Mouse (Mus musculus): ENCODE measurements around the gene Zfyve26. TPM values are rescaled to one million over a fixed set of nuclear protein-coding genes. Genes with fewer than 3 reads are reported as not detected.

Zfyve26 gene
- total RNA-seq (2014; rRNA removed): 17.6 and 27.9 TPM in 2 replicates
- 15.4 and 20.5 TPM in 2 replicates for polyA plus RNA-seq (2012; rRNA removed)

DNA sequence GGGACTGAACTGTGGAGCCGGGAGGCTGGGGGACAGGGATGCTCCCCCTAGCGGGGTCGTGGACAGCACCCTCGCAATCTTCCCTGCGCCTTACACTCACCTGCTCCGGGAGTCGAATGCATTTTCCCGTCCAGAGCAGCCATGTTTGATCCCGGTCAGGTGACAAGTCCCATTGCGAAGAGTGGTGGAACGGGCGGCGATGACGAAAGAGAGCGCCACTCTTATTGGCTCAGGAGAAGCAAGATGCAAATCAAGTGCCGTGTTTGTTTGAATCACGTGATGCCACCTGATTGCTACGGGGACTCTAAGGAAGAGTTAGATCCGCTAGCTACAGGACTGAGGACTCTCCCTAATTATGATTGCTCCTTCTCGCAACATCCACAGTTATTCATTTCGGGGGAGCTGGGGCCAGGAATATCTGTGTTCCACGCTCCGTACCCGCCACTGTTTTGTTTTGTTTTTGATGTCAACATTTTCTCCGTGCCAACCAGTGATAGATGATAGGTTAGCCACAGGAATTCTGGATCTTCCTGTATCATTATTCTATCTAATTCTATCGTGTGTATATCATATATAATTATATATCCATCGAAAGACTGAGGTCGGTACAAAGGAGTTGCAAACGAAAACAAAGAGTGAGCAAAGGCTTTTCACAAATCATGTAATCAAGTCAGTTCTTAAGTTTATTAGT, at the start of gene Zfyve26:
TSS of gene Zfyve26 (minus strand) at position 179 of the 691 bp plus-strand sequence.
- TF ChIP-seq CTCF (IDR thresholded peaks at IDR 0.05; ENCODE audit: low read depth, low read length): peak; percentile 24; the same call in 1 of the 2 replicates
- peak; percentile 81 for TF ChIP-seq POLR2A (IDR thresholded peaks at IDR 0.05; ENCODE audit: extremely low read depth, insufficient read depth, low read length)
- peak; percentile 98 for DNase-seq (ENCODE audit: extremely low read depth, low read depth, low spot score)
- under 1% methylated on average over 29 of the region's 29 CpGs for WGBS

GRCm38 (mm10) chr12:79341291-79341845, 45.3 kb upstream of the Zfyve26 start:
- Histone ChIP-seq H3K9ac (ENCODE audit: low read depth, low read length) (no peak overlapping the region), H3K4me3 (ENCODE audit: insufficient read depth, low read depth, low read length) (no peak overlapping the region), H3K4me1 (ENCODE audit: control insufficient read depth, insufficient read depth, low read length) (no peaks in the 10 kb centered on the region), H3K36me3 (ENCODE audit: control insufficient read depth, insufficient read depth, low read length) (no peaks in the 10 kb centered on the region), H3K79me2 (ENCODE audit: control insufficient read depth, insufficient read depth, low read length) (no peaks in the 10 kb centered on the region), H3K27ac (replicated peaks; ENCODE audit: insufficient read depth, low read depth, low read length) (no peak overlapping the region), H3K27me3 (ENCODE audit: control insufficient read depth, insufficient read depth, low read length) (no peaks in the 10 kb centered on the region)
- WGBS: 90% methylated on average over 6 of the region's 6 CpGs
- TF ChIP-seq POLR2A (IDR thresholded peaks at IDR 0.05; ENCODE audit: extremely low read depth, insufficient read depth, low read length): no peak
- TF ChIP-seq CTCF (IDR thresholded peaks at IDR 0.05; ENCODE audit: low read depth, low read length): no peak
- no peak for DNase-seq (ENCODE audit: extremely low read depth, low read depth, low spot score)

More for the DNA sequence above, at the start of gene Zfyve26:
- H3K27me3 ChIP-seq (ENCODE audit: control insufficient read depth, insufficient read depth, low read length): no peaks in the 10 kb centered on the region
- H3K4me3 ChIP-seq (ENCODE audit: insufficient read depth, low read depth, low read length): peak within 1 kb of the TSS; percentile 81
- peaks cover 17% of the 10 kb centered on the region for H3K4me1 ChIP-seq (ENCODE audit: control insufficient read depth, insufficient read depth, low read length)
- peak within 1 kb of the TSS; percentile 68 for H3K9ac ChIP-seq (ENCODE audit: low read depth, low read length)
- no peaks in the 10 kb centered on the region; the same call in 1 of the 2 replicates for H3K79me2 ChIP-seq (ENCODE audit: control insufficient read depth, insufficient read depth, low read length)
- H3K27ac ChIP-seq (replicated peaks; ENCODE audit: insufficient read depth, low read depth, low read length): peak within 1 kb of the TSS; percentile 47
- H3K36me3 ChIP-seq (ENCODE audit: control insufficient read depth, insufficient read depth, low read length): peaks cover 7% of the 10 kb centered on the region

DNA sequence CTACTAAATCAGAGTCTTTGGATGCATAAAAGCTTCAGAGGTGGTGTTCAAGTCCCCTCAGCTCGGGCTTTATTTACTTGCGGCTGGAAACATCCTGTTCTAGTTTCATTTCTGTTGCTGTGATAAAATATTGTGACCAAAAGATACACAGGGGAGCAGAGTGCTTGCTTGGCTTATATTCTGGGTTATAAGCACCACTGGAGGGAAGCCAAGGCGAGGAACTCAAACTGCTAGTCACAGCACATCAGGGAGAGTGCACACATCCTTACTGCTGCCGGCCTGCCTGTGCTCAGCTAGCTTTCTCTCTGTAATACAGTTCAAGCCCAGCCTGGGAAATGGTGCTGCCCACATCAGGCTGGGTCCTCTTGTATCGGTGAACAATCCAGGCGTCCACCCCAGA, 44.4 kb upstream of the Zfyve26 start:
- WGBS: 72% methylated on average over 6 of the region's 6 CpGs
- peak; percentile 40 for DNase-seq (ENCODE audit: extremely low read depth, low read depth, low spot score)
- Histone ChIP-seq H3K4me3 (ENCODE audit: insufficient read depth, low read depth, low read length) (no peak overlapping the region), H3K9ac (ENCODE audit: low read depth, low read length) (no peak overlapping the region), H3K4me1 (ENCODE audit: control insufficient read depth, insufficient read depth, low read length) (no peaks in the 10 kb centered on the region), H3K27me3 (ENCODE audit: control insufficient read depth, insufficient read depth, low read length) (no peaks in the 10 kb centered on the region), H3K36me3 (ENCODE audit: control insufficient read depth, insufficient read depth, low read length) (no peaks in the 10 kb centered on the region), H3K27ac (replicated peaks; ENCODE audit: insufficient read depth, low read depth, low read length) (no peak overlapping the region; the same call in 1 of the 2 replicates), H3K79me2 (ENCODE audit: control insufficient read depth, insufficient read depth, low read length) (no peaks in the 10 kb centered on the region)
- TF ChIP-seq POLR2A (IDR thresholded peaks at IDR 0.05; ENCODE audit: extremely low read depth, insufficient read depth, low read length): no peak
- no peak for TF ChIP-seq CTCF (IDR thresholded peaks at IDR 0.05; ENCODE audit: low read depth, low read length)

GRCm38 (mm10) chr12:79338791-79339190, 42.7 kb upstream of the Zfyve26 start:
- TF ChIP-seq POLR2A (IDR thresholded peaks at IDR 0.05; ENCODE audit: extremely low read depth, insufficient read depth, low read length) (no peak), CTCF (IDR thresholded peaks at IDR 0.05; ENCODE audit: low read depth, low read length) (no peak)
- H3K27me3 ChIP-seq (ENCODE audit: control insufficient read depth, insufficient read depth, low read length): no peaks in the 10 kb centered on the region
- H3K27ac ChIP-seq (replicated peaks; ENCODE audit: insufficient read depth, low read depth, low read length): no peak overlapping the region
- H3K4me1 ChIP-seq (ENCODE audit: control insufficient read depth, insufficient read depth, low read length): no peaks in the 10 kb centered on the region
- no peak overlapping the region for H3K9ac ChIP-seq (ENCODE audit: low read depth, low read length)
- no peak for DNase-seq (ENCODE audit: extremely low read depth, low read depth, low spot score)
- no peaks in the 10 kb centered on the region for H3K36me3 ChIP-seq (ENCODE audit: control insufficient read depth, insufficient read depth, low read length)
- no peaks in the 10 kb centered on the region for H3K79me2 ChIP-seq (ENCODE audit: control insufficient read depth, insufficient read depth, low read length)
- no peak overlapping the region for H3K4me3 ChIP-seq (ENCODE audit: insufficient read depth, low read depth, low read length)
- WGBS: 92% methylated on average over 8 of the region's 8 CpGs

GRCm38 (mm10) chr12:79331722-79332121, 35.6 kb upstream of the Zfyve26 start:
- H3K27ac ChIP-seq (replicated peaks; ENCODE audit: insufficient read depth, low read depth, low read length): no peak overlapping the region
- TF ChIP-seq CTCF (IDR thresholded peaks at IDR 0.05; ENCODE audit: low read depth, low read length): no peak
- no peak for TF ChIP-seq POLR2A (IDR thresholded peaks at IDR 0.05; ENCODE audit: extremely low read depth, insufficient read depth, low read length)
- DNase-seq (ENCODE audit: extremely low read depth, low read depth, low spot score): no peak
- no peaks in the 10 kb centered on the region for H3K27me3 ChIP-seq (ENCODE audit: control insufficient read depth, insufficient read depth, low read length)
- no peaks in the 10 kb centered on the region for H3K79me2 ChIP-seq (ENCODE audit: control insufficient read depth, insufficient read depth, low read length)
- WGBS: 43% methylated on average over 4 of the region's 4 CpGs
- no peaks in the 10 kb centered on the region for H3K4me1 ChIP-seq (ENCODE audit: control insufficient read depth, insufficient read depth, low read length)
- H3K36me3 ChIP-seq (ENCODE audit: control insufficient read depth, insufficient read depth, low read length): no peaks in the 10 kb centered on the region
- H3K4me3 ChIP-seq (ENCODE audit: insufficient read depth, low read depth, low read length): no peak overlapping the region
- no peak overlapping the region for H3K9ac ChIP-seq (ENCODE audit: low read depth, low read length)

DNA sequence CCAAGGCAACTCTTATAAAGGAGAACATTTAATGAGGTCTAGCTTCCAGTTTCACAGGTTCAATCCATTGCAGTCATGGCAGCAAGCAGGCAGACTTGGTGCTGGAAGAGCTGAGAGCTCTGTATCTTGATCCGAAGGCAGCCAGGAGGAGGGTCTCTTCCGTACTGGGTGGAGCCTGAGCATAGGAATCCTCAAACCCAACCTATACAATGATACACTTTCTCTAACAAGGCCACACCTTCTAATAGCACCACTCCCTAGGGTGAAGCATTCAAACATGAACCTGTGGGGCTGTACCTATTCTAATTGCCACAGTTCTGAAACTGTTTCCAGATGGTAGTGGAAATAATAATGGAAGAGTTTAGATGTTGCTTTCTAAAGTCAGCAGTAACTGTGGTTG, 34.5 kb upstream of the Zfyve26 start:
- 92% methylated on average over 2 of the region's 2 CpGs for WGBS
- TF ChIP-seq POLR2A (IDR thresholded peaks at IDR 0.05; ENCODE audit: extremely low read depth, insufficient read depth, low read length): no peak
- no peak for TF ChIP-seq CTCF (IDR thresholded peaks at IDR 0.05; ENCODE audit: low read depth, low read length)
- H3K79me2 ChIP-seq (ENCODE audit: control insufficient read depth, insufficient read depth, low read length): no peaks in the 10 kb centered on the region
- no peak for DNase-seq (ENCODE audit: extremely low read depth, low read depth, low spot score)
- no peaks in the 10 kb centered on the region for H3K27me3 ChIP-seq (ENCODE audit: control insufficient read depth, insufficient read depth, low read length)
- H3K4me1 ChIP-seq (ENCODE audit: control insufficient read depth, insufficient read depth, low read length): no peaks in the 10 kb centered on the region
- no peak overlapping the region for H3K9ac ChIP-seq (ENCODE audit: low read depth, low read length)
- H3K27ac ChIP-seq (replicated peaks; ENCODE audit: insufficient read depth, low read depth, low read length): no peak overlapping the region
- no peaks in the 10 kb centered on the region for H3K36me3 ChIP-seq (ENCODE audit: control insufficient read depth, insufficient read depth, low read length)
- H3K4me3 ChIP-seq (ENCODE audit: insufficient read depth, low read depth, low read length): no peak overlapping the region
